Mouse (Mus musculus) neural tube, postnatal 0 days (tissue): ENCODE results near the gene Ifitm7. TPM values are rescaled to one million over a fixed set of nuclear protein-coding genes. Genes with fewer than 3 reads are reported as not detected.

Experiments used
- polyA plus RNA-seq: library from polyadenylated mRNA; unstranded; fragments of >200 nt; fragmentation: Nextera tagmentation; extraction: Ambion mirVana; gene quantifications from 2 replicates; pipeline ENCODE4 v1.2.1, GENCODE M21; 2015

The Ifitm7 gene
- polyA plus RNA-seq: 0.74 and 1.3 TPM in 2 replicates

DNA sequence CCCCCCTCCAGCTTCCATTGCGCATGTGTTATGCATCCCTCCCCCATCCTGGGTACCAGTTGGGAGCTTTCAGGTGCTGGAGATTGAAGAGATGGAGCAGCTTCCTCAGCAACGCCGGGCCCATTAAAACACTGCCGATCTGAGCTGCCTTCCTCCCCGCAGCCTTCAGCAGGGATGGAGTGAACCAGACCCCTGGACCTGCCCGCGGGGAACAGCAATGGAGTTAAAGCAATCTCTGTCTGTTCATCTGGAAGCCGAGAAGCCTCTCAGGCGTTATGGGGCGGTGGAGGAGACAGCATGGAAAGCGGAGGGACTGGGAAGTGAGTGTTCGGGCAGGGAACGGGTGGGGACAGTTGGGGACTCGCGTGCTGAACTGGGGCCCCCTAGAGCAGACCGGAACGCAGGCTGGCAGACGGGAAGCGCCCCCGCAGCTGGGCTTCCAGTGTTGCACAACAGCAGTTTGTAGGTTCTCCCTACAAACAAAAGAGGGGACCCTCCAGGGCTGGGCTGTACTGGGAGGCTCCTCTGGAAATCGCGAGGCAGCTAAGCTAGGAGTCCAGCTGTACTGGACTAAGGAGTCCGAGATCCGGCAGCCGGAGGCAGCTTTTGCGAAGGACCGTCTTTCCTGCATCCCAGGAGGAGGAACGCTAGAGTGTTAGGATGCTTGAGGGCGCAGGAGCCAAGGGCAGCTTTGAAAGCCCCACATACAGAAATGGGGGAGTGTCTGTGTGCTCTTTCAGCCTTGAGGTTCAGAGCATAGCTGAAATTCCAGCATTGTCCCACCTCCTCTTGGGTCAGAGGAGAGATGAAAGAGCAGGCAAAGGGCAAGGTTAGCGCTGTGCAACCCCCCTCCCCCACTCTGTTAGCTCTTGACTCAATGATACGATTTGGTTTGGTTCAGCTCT, at the start of gene Ifitm7, which contains the start of gene 2900011O08Rik:
Ifitm7 (minus strand) TSS at position 315 of the 905 bp plus-strand sequence.
2900011O08Rik (plus strand) TSS at position 31 of the 905 bp plus-strand sequence.

Other genes starting within 250 kb of the Ifitm7 start
- 64.0 and 64.6 TPM in 2 replicates for gene Rrn3, start 206.2 kb downstream of the Ifitm7 start, polyA plus RNA-seq
- gene Ntan1, start 168.0 kb downstream of the Ifitm7 start, polyA plus RNA-seq: 217 and 248 TPM in 2 replicates
- 55.7 and 59.9 TPM in 2 replicates for gene Pdxdc1, start 83.8 kb downstream of the Ifitm7 start, polyA plus RNA-seq
- 58.8 and 61.6 TPM in 2 replicates for gene Mpv17l, start 83.7 kb downstream of the Ifitm7 start, polyA plus RNA-seq
- gene 2900011O08Rik, start 284 bp downstream of the Ifitm7 start, polyA plus RNA-seq: 152 and 183 TPM in 2 replicates
- 18.5 and 19.0 TPM in 2 replicates for gene Nde1, start 176.4 kb upstream of the Ifitm7 start, polyA plus RNA-seq
- 9.3 and 9.8 TPM in 2 replicates for gene Marf1, start 176.5 kb upstream of the Ifitm7 start, polyA plus RNA-seq